Mouse (Mus musculus) MEL (cell line): Measurements from ENCODE around the gene Siva1. TPM values are rescaled to one million over a fixed set of nuclear protein-coding genes. Genes with fewer than 3 reads are reported as not detected.

ENCODE experiments used
- DNase-seq: peaks from one replicate; pipeline ENCODE4 v3.0.0; 2011; ENCODE audit warnings: low read depth, low spot score
- H3K27ac ChIP-seq: 2 replicates; pipeline ENCODE4 v1.5.1; 2012; ENCODE audit warnings: low read depth, mild to moderate bottlenecking, control low read depth, low read length, moderate library complexity; ENCODE audit not compliant: control insufficient read depth
- H3K27me3 ChIP-seq, 2 experiments: fragments of 150-350 bp in 1 of 2; sonication (generic) in 1 of 2; 2 replicates each; pipeline ENCODE4 v1.6.1; 2012; ENCODE audit warnings: low read length in 2 of 2, mild to moderate bottlenecking in 2 of 2, improper control_type of control experiment in 1 of 2, moderate library complexity in 1 of 2; ENCODE audit not compliant: insufficient read depth in 2 of 2, control insufficient read depth in 1 of 2
- H3K36me3 ChIP-seq, 2 experiments: 2 replicates each; pipeline ENCODE4 v1.6.1; 2012 to 2014; ENCODE audit warnings: low read length in 2 of 2, improper control_type of control experiment in 1 of 2, inconsistent platforms in 1 of 2, mild to moderate bottlenecking in 1 of 2; ENCODE audit not compliant: insufficient read depth in 2 of 2, control insufficient read depth in 1 of 2
- H3K4me1 ChIP-seq, 2 experiments: fragments of 150-350 bp in 1 of 2; sonication (generic) in 1 of 2; 2 replicates each; pipeline ENCODE4 v1.6.1; 2012; ENCODE audit warnings: low read length in 2 of 2, improper control_type of control experiment in 1 of 2, mild to moderate bottlenecking in 1 of 2; ENCODE audit not compliant: insufficient read depth in 2 of 2, control insufficient read depth in 1 of 2
- H3K4me3 ChIP-seq, 2 experiments: fragments of 150-350 bp in 1 of 2; sonication (generic) in 1 of 2; 2 replicates each; pipeline ENCODE4 v1.5.1; 2012; ENCODE audit warnings: low read depth in 2 of 2, low read length in 2 of 2, mild to moderate bottlenecking in 2 of 2, moderate library complexity in 2 of 2, control low read depth in 1 of 2, improper control_type of control experiment in 1 of 2; ENCODE audit not compliant: control insufficient read depth in 1 of 2, insufficient read depth in 1 of 2
- H3K79me2 ChIP-seq: 2 replicates; pipeline ENCODE4 v1.6.1; 2012; ENCODE audit warnings: mild to moderate bottlenecking, low read length, moderate library complexity; ENCODE audit not compliant: control insufficient read depth, poor library complexity, insufficient read depth
- H3K9ac ChIP-seq: 2 replicates; pipeline ENCODE4 v1.6.1; 2012; ENCODE audit warnings: low read depth, mild to moderate bottlenecking, control low read depth, low read length, moderate library complexity; ENCODE audit not compliant: control insufficient read depth, poor library complexity, severe bottlenecking
- H3K9me3 ChIP-seq: fragments of 150-350 bp; sonication (generic); replicated peaks from 2 replicates; pipeline ENCODE4 v1.6.1; 2012; ENCODE audit warnings: mild to moderate bottlenecking, low read length, improper control_type of control experiment, moderate library complexity; ENCODE audit not compliant: insufficient read depth
- CHD1 ChIP-seq: IDR thresholded peaks from 2 replicates; pipeline ENCODE4 v1.6.1; 2012; ENCODE audit warnings: low read depth, mild to moderate bottlenecking, inconsistent platforms, low read length, improper control_type of control experiment
- CHD2 ChIP-seq: IDR thresholded peaks from 2 replicates; pipeline ENCODE4 v1.6.1; 2011; ENCODE audit warnings: low read length, improper control_type of control experiment
- E2F4 ChIP-seq: IDR thresholded peaks from 2 replicates; pipeline ENCODE4 v1.6.1; 2011; ENCODE audit warnings: low read depth, low read length, improper control_type of control experiment, borderline replicate concordance
- GABPA ChIP-seq: IDR thresholded peaks from 2 replicates; pipeline ENCODE4 v1.6.1; 2012; ENCODE audit warnings: low read depth, mild to moderate bottlenecking, inconsistent platforms, low read length, improper control_type of control experiment, moderate library complexity
- HCFC1 ChIP-seq: IDR thresholded peaks from 2 replicates; pipeline ENCODE4 v1.6.1; 2012; ENCODE audit warnings: low read depth, mild to moderate bottlenecking, inconsistent platforms, low read length, improper control_type of control experiment, moderate library complexity
- JUND ChIP-seq: IDR thresholded peaks from 2 replicates; pipeline ENCODE4 v1.6.1; 2011; ENCODE audit warnings: low read depth, mild to moderate bottlenecking, improper control_type of control experiment, low read length
- MAFK ChIP-seq: IDR thresholded peaks from 2 replicates; pipeline ENCODE4 v1.6.1; 2011; ENCODE audit warnings: low read depth, mild to moderate bottlenecking, low read length, improper control_type of control experiment, borderline replicate concordance
- MAZ ChIP-seq: IDR thresholded peaks from 2 replicates; pipeline ENCODE4 v1.6.1; 2012; ENCODE audit warnings: low read depth, mild to moderate bottlenecking, inconsistent platforms, low read length, improper control_type of control experiment
- MXI1 ChIP-seq: IDR thresholded peaks from 2 replicates; pipeline ENCODE4 v1.6.1; 2011; ENCODE audit warnings: mild to moderate bottlenecking, low read depth, low read length, improper control_type of control experiment
- MYC ChIP-seq: IDR thresholded peaks from 2 replicates; pipeline ENCODE4 v1.6.1; 2011; ENCODE audit warnings: low read depth, mild to moderate bottlenecking, low read length, improper control_type of control experiment, moderate library complexity
- NELFE ChIP-seq: IDR thresholded peaks from 2 replicates; pipeline ENCODE4 v1.6.1; 2011; ENCODE audit warnings: low read depth, low read length, improper control_type of control experiment
- POLR2A ChIP-seq, 2 experiments: IDR thresholded peaks; 2 replicates each; pipeline ENCODE4 v1.6.1; 2011 to 2012; ENCODE audit warnings: low read length in 2 of 2, mild to moderate bottlenecking in 2 of 2, control low read depth in 1 of 2, improper control_type of control experiment in 1 of 2, low read depth in 1 of 2, moderate library complexity in 1 of 2; ENCODE audit not compliant: control insufficient read depth in 1 of 2, insufficient read depth in 1 of 2, poor library complexity in 1 of 2
- POLR2AphosphoS2 ChIP-seq: IDR thresholded peaks from 2 replicates; pipeline ENCODE4 v1.6.1; 2011; ENCODE audit warnings: low read length, improper control_type of control experiment
- SMC3 ChIP-seq: IDR thresholded peaks from 2 replicates; pipeline ENCODE4 v1.6.1; 2011; ENCODE audit warnings: low read depth, low read length, improper control_type of control experiment
- TAL1 ChIP-seq: IDR thresholded peaks from 2 replicates; pipeline ENCODE4 v1.6.1; 2012; ENCODE audit warnings: mild to moderate bottlenecking, inconsistent platforms, low read length, moderate library complexity, mixed read lengths
- USF1 ChIP-seq: IDR thresholded peaks from 2 replicates; pipeline ENCODE4 v1.6.1; 2014; ENCODE audit warnings: low read depth, mild to moderate bottlenecking, inconsistent platforms, low read length, improper control_type of control experiment, moderate library complexity
- USF2 ChIP-seq, 2 experiments: IDR thresholded peaks; 2 replicates each; pipeline ENCODE4 v1.6.1; 2011 to 2012; ENCODE audit warnings: improper control_type of control experiment in 2 of 2, low read length in 2 of 2, borderline replicate concordance in 1 of 2, inconsistent platforms in 1 of 2, low read depth in 1 of 2, mild to moderate bottlenecking in 1 of 2; ENCODE audit not compliant: insufficient read depth in 1 of 2
- ZNF384 ChIP-seq: IDR thresholded peaks from 2 replicates; pipeline ENCODE4 v1.6.1; 2012; ENCODE audit warnings: low read depth, mild to moderate bottlenecking, inconsistent platforms, low read length, improper control_type of control experiment
- polyA plus RNA-seq, 2 experiments: library from polyadenylated mRNA; stranded (reverse) in 1 of 2; unstranded in 1 of 2; fragments of >175 nt in 1 of 2; fragments of >200 nt in 1 of 2; gene quantifications; 2 replicates each; pipeline versions ENCODE4 v1.2.1 to v1.2.4; 2012; ENCODE audit warnings: low replicate concordance in 2 of 2, low read depth in 1 of 2; ENCODE audit not compliant: insufficient read length in 2 of 2, insufficient read depth in 1 of 2, missing spikeins in 1 of 2
- total RNA-seq: library from RNA; depleted of rRNA; stranded (reverse); fragments of 300-350 nt; gene quantifications from 2 replicates; pipeline ENCODE4 v1.2.3, GENCODE M21; 2012

The Siva1 gene
- total and polyA plus RNA-seq, 3 experiments: 531 to 659 TPM; not detected in 1

GRCm38 (mm10) chr12:112665445-112665844 lies 21.0 kb downstream of the Siva1 start:
- Histone ChIP-seq H3K4me3 (no peak overlapping the region), H3K79me2 (peaks cover 53% of the 10 kb centered on the region), H3K4me1 (no peaks in the 10 kb centered on the region), H3K27me3 (no peaks in the 10 kb centered on the region), H3K9me3 (no peaks in the 10 kb centered on the region), H3K36me3 (peaks cover 0 to 43% of the 10 kb centered on the region in 2 experiments; a peak in 2 of 4 replicates), H3K27ac (no peak overlapping the region), H3K9ac (no peak overlapping the region)
- DNase-seq: no peak
- no peak for TF ChIP-seq JUND
- no peak for TF ChIP-seq MAZ
- no peak for TF ChIP-seq GABPA
- TF ChIP-seq NELFE: no peak
- no peak for TF ChIP-seq SMC3
- TF ChIP-seq TAL1: no peak
- TF ChIP-seq CHD2: no peak
- TF ChIP-seq MAFK: no peak
- TF ChIP-seq USF1: no peak

GRCm38 (mm10) chr12:112665881-112666544 lies 21.5 kb downstream of the Siva1 start:
- Histone ChIP-seq H3K4me1 (no peaks in the 10 kb centered on the region), H3K27ac (no peak overlapping the region), H3K4me3 (no peak overlapping the region), H3K9ac (no peak overlapping the region), H3K9me3 (no peaks in the 10 kb centered on the region), H3K36me3 (peaks cover 0 to 42% of the 10 kb centered on the region in 2 experiments; a peak in 2 of 4 replicates), H3K79me2 (peaks cover 59% of the 10 kb centered on the region), H3K27me3 (no peaks in the 10 kb centered on the region)
- TF ChIP-seq E2F4 (no peak), ZNF384 (no peak), CHD2 (no peak), USF2 (IDR thresholded peaks at IDR 0.05; ENCODE audit: borderline replicate concordance in 1 of 2, insufficient read depth in 1 of 2, low read depth in 1 of 2, low read length in 2 of 2) (no peak), POLR2AphosphoS2 (no peak), HCFC1 (no peak), MXI1 (no peak), MYC (no peak), POLR2A (IDR thresholded peaks at IDR 0.05; ENCODE audit: control insufficient read depth in 1 of 2, insufficient read depth in 1 of 2, low read depth in 1 of 2, low read length in 2 of 2, poor library complexity in 1 of 2) (no peak), JUND (no peak), CHD1 (no peak), TAL1 (no peak)
- no peak for DNase-seq
